Mouse (Mus musculus): ENCODE measurements around the gene Ccdc120. TPM values are rescaled to one million over a fixed set of nuclear protein-coding genes. Genes with fewer than 3 reads are reported as not detected.
A peak's percentile ranks its signal among the peaks of the same experiment; 100 is the strongest.

The Ccdc120 gene
- polyA plus RNA-seq, 1 experiment from 2014 or later = 22.4 TPM

- H3K4me1 ChIP-seq = peaks cover 6% of the 10 kb centered on the region; the same call in 1 of the 2 replicates
- H3K27ac ChIP-seq = no peak overlapping the region
- 92% methylated on average over 8 of the region's 8 CpGs for WGBS
These were observed 5.3 kb downstream of the Ccdc120 start for GRCm38 (mm10) chrX:7745429-7745828.

GRCm38 (mm10) chrX:7744940-7745339 is 5.8 kb downstream of the Ccdc120 start:
- WGBS = 53% methylated on average over 1 of the region's 1 CpGs
- ATAC-seq (ENCODE audit: insufficient number of reproducible peaks, insufficient read depth, low FRiP score, low TSS enrichment, low read depth) = no peak
- H3K9me3 ChIP-seq = no peaks in the 10 kb centered on the region
- H3K9ac ChIP-seq = no peak overlapping the region
- H3K27ac ChIP-seq = no peak overlapping the region
- H3K4me3 ChIP-seq = no peak overlapping the region
- H3K4me1 ChIP-seq = peaks cover 5% of the 10 kb centered on the region; the same call in 1 of the 2 replicates
- H3K4me2 ChIP-seq = no peak overlapping the region
- H3K36me3 ChIP-seq = 0 out of 2 replicates have a peak, but pooled peaks cover 2% of the 10 kb centered on the region
- H3K27me3 ChIP-seq = no peaks in the 10 kb centered on the region

More at GRCm38 (mm10) chrX:7745429-7745828, 5.3 kb downstream of the Ccdc120 start:
- Histone ChIP-seq H3K4me2 (no peak overlapping the region), H3K36me3 (0 out of 2 replicates have a peak, but pooled peaks cover 2% of the 10 kb centered on the region), H3K4me3 (no peak overlapping the region), H3K9ac (no peak overlapping the region), H3K27me3 (no peaks in the 10 kb centered on the region), H3K9me3 (no peaks in the 10 kb centered on the region)
- ATAC-seq (ENCODE audit: insufficient number of reproducible peaks, insufficient read depth, low FRiP score, low TSS enrichment, low read depth) = no peak

GRCm38 (mm10) chrX:7743470-7743869 is 7.2 kb downstream of the Ccdc120 start:
- no peak overlapping the region for H3K9ac ChIP-seq
- H3K36me3 ChIP-seq = 0 out of 2 replicates have a peak, but pooled peaks cover 2% of the 10 kb centered on the region
- H3K4me3 ChIP-seq = no peak overlapping the region
- H3K27me3 ChIP-seq = no peaks in the 10 kb centered on the region
- ATAC-seq (ENCODE audit: insufficient number of reproducible peaks, insufficient read depth, low FRiP score, low TSS enrichment, low read depth) = no peak
- H3K9me3 ChIP-seq = no peaks in the 10 kb centered on the region
- 57% methylated on average over 5 of the region's 5 CpGs for WGBS
- H3K4me1 ChIP-seq = no peaks in the 10 kb centered on the region
- H3K27ac ChIP-seq = no peak overlapping the region
- H3K4me2 ChIP-seq = no peak overlapping the region

GRCm38 (mm10) chrX:7741103-7741502 is 9.6 kb downstream of the Ccdc120 start:
- Histone ChIP-seq H3K27ac (peak overlapping the region; percentile 48; the same call in 1 of the 2 replicates), H3K27me3 (no peaks in the 10 kb centered on the region), H3K9ac (no peak overlapping the region), H3K36me3 (peaks cover 12% of the 10 kb centered on the region; the same call in 1 of the 2 replicates), H3K4me1 (no peaks in the 10 kb centered on the region), H3K9me3 (no peaks in the 10 kb centered on the region), H3K4me3 (no peak overlapping the region), H3K4me2 (no peak overlapping the region)
- 74% methylated on average over 5 of the region's 5 CpGs for WGBS
- ATAC-seq (ENCODE audit: insufficient number of reproducible peaks, insufficient read depth, low FRiP score, low TSS enrichment, low read depth) = no peak

- 43% methylated on average over 10 of the region's 10 CpGs for WGBS
- no peaks in the 10 kb centered on the region for H3K27me3 ChIP-seq
- no peak overlapping the region for H3K4me2 ChIP-seq
- H3K36me3 ChIP-seq = peaks cover 12% of the 10 kb centered on the region; the same call in 1 of the 2 replicates
- no peak overlapping the region for H3K4me3 ChIP-seq
- no peak; the same call in 1 of the 2 replicates for ATAC-seq (ENCODE audit: insufficient number of reproducible peaks, insufficient read depth, low FRiP score, low TSS enrichment, low read depth)
- H3K27ac ChIP-seq = peak overlapping the region; percentile 39; the same call in 1 of the 2 replicates
- H3K9ac ChIP-seq = no peak overlapping the region
- H3K9me3 ChIP-seq = no peaks in the 10 kb centered on the region
- no peaks in the 10 kb centered on the region for H3K4me1 ChIP-seq
These were observed 10.5 kb downstream of the Ccdc120 start for GRCm38 (mm10) chrX:7740082-7740819.

GRCm38 (mm10) chrX:7739336-7740081 is 11.2 kb downstream of the Ccdc120 start:
- H3K27me3 ChIP-seq = no peaks in the 10 kb centered on the region
- H3K36me3 ChIP-seq = peaks cover 12% of the 10 kb centered on the region; the same call in 1 of the 2 replicates
- 61% methylated on average over 14 of the region's 14 CpGs for WGBS
- H3K4me2 ChIP-seq = 0 out of 2 replicates have a peak overlapping the region, but pooled peaks have one; percentile 5
- H3K9ac ChIP-seq = no peak overlapping the region
- H3K27ac ChIP-seq = no peak overlapping the region
- no peaks in the 10 kb centered on the region for H3K4me1 ChIP-seq
- H3K4me3 ChIP-seq = no peak overlapping the region
- ATAC-seq (ENCODE audit: insufficient number of reproducible peaks, insufficient read depth, low FRiP score, low TSS enrichment, low read depth) = peak; percentile 50; the same call in 1 of the 2 replicates
- H3K9me3 ChIP-seq = no peaks in the 10 kb centered on the region

GRCm38 (mm10) chrX:7733571-7734156 is 17.0 kb downstream of the Ccdc120 start:
- Histone ChIP-seq H3K4me3 (no peak overlapping the region), H3K4me1 (no peaks in the 10 kb centered on the region), H3K9me3 (no peaks in the 10 kb centered on the region), H3K4me2 (no peak overlapping the region), H3K27ac (no peak overlapping the region), H3K36me3 (peaks cover 9% of the 10 kb centered on the region; the same call in 1 of the 2 replicates), H3K27me3 (no peaks in the 10 kb centered on the region), H3K9ac (no peak overlapping the region)
- no peak for ATAC-seq (ENCODE audit: insufficient number of reproducible peaks, insufficient read depth, low FRiP score, low TSS enrichment, low read depth)
- WGBS = 36% methylated on average over 26 of the region's 26 CpGs

DNA sequence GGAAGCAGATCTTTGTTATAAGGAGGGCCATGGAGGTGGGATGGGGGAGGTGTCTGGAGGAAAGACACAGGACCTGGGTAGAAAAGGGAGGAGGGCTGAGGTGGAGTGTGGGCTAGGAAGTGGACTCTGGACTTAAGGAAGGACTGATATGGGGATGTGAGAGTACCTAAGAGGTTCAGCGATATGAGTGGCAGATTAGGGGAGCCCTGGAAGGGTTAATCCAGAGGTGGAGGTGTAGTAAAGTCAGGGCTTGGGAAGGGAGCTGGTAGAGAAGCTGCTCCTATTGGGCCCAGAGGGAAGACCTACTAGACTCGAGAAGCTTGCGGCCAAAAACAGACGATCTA is 21.8 kb downstream of the Ccdc120 start:
- Histone ChIP-seq H3K27me3 (no peaks in the 10 kb centered on the region), H3K4me1 (no peaks in the 10 kb centered on the region), H3K4me3 (peak overlapping the region; percentile 49), H3K27ac (no peak overlapping the region), H3K9me3 (no peaks in the 10 kb centered on the region), H3K9ac (peak overlapping the region; percentile 65), H3K36me3 (peaks cover 21% of the 10 kb centered on the region; the same call in 1 of the 2 replicates), H3K4me2 (peak overlapping the region; percentile 61)
- WGBS = 43% methylated on average over 4 of the region's 4 CpGs
- ATAC-seq (ENCODE audit: insufficient number of reproducible peaks, insufficient read depth, low FRiP score, low TSS enrichment, low read depth) = no peak

DNA sequence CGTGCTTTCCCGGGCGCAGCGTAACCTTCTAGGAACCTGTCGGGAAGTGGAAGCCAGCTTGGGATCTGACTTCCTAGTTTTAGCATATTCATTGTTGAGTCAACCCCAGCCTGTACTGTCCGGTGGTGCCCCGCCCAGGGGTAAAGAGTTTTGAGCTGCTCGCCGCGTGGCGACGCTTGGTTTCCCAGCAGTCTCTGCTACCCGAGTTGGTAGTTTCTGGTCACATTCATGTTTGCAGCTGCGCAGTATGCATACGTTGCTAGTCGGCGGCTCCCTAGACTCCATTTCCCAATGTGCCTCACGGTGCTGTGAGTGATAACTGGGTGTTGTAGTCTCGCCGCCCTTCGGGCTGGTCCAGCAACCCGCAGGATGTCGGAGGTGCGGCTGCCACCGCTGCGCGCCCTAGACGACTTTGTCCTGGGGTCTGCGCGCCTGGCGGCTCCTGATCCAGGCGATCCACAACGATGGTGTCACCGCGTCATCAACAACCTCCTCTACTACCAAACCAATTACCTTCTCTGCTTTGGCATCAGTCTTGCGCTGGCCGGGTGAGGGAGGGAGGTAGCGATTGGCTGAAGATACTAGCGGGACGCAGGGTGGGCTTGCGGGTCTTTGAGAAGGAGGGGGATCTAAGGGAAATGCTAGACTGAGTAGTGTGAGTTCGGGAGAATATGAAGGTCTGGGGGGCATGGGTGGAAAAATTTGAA is 22.3 kb downstream of the Ccdc120 start, which contains the start of gene Praf2:
Gene Praf2 (plus strand): TSS at position 225 of the 707 bp plus-strand sequence.
- Histone ChIP-seq H3K9ac (peak within 1 kb of the TSS; percentile 65), H3K27me3 (no peaks in the 10 kb centered on the region), H3K4me3 (peak within 1 kb of the TSS; percentile 49), H3K9me3 (no peaks in the 10 kb centered on the region), H3K4me1 (no peaks in the 10 kb centered on the region), H3K36me3 (peaks cover 23% of the 10 kb centered on the region; the same call in 1 of the 2 replicates), H3K4me2 (peak within 1 kb of the TSS; percentile 61), H3K27ac (0 out of 2 replicates have a peak within 1 kb of the TSS, but pooled peaks have one; percentile 22)
- 23% methylated on average over 42 of the region's 42 CpGs for WGBS
- ATAC-seq (ENCODE audit: insufficient number of reproducible peaks, insufficient read depth, low FRiP score, low TSS enrichment, low read depth) = peak; percentile 86

DNA sequence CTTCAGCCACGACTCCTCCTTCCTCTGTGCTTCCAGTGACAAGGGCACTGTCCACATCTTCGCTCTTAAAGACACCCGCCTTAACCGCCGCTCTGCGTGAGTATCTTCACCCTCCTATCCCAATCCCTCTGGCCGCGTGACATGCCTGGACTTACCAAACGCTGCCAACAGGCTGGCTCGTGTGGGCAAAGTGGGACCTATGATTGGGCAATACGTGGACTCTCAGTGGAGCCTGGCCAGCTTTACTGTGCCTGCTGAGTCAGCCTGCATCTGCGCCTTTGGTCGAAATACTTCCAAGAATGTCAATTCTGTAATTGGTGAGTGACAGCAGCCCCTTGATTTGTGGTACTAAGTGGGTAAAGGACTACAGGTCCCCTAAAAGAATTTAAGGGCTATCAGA is 23.5 kb downstream of the Ccdc120 start:
- H3K4me3 ChIP-seq = no peak overlapping the region
- H3K9ac ChIP-seq = no peak overlapping the region
- WGBS = 90% methylated on average over 13 of the region's 13 CpGs
- no peak overlapping the region for H3K27ac ChIP-seq
- no peak overlapping the region for H3K4me2 ChIP-seq
- no peaks in the 10 kb centered on the region for H3K27me3 ChIP-seq
- H3K4me1 ChIP-seq = 0 out of 2 replicates have a peak, but pooled peaks cover 4% of the 10 kb centered on the region
- ATAC-seq (ENCODE audit: insufficient number of reproducible peaks, insufficient read depth, low FRiP score, low TSS enrichment, low read depth) = no peak
- H3K36me3 ChIP-seq = peaks cover 23% of the 10 kb centered on the region; the same call in 1 of the 2 replicates
- no peaks in the 10 kb centered on the region for H3K9me3 ChIP-seq

DNA sequence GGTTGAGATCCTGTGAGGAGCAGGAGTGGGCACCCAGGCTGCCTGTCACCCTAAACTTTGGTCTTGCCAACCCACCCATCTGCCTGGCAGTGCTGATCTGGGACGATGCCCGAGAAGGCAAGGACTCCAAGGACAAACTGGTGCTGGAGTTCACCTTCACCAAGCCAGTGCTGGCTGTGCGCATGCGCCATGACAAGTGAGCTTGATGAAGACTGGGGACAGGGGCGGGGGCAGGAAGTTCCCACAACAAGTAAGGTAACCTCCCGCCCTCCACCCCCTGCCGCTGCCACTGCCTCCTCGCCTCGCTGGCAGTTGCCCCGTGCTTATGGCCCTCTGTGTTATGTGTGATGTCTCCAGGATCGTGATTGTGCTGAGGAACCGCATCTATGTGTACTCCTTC is 24.9 kb downstream of the Ccdc120 start:
- WGBS = 81% methylated on average over 12 of the region's 12 CpGs
- no peak overlapping the region for H3K27ac ChIP-seq
- H3K9ac ChIP-seq = no peak overlapping the region
- H3K36me3 ChIP-seq = peaks cover 23% of the 10 kb centered on the region; the same call in 1 of the 2 replicates
- H3K4me2 ChIP-seq = no peak overlapping the region
- 0 out of 2 replicates have a peak, but pooled peaks cover 4% of the 10 kb centered on the region for H3K4me1 ChIP-seq
- no peaks in the 10 kb centered on the region for H3K27me3 ChIP-seq
- no peak for ATAC-seq (ENCODE audit: insufficient number of reproducible peaks, insufficient read depth, low FRiP score, low TSS enrichment, low read depth)
- H3K4me3 ChIP-seq = no peak overlapping the region
- H3K9me3 ChIP-seq = no peaks in the 10 kb centered on the region
